In the genomic region with DNA sequence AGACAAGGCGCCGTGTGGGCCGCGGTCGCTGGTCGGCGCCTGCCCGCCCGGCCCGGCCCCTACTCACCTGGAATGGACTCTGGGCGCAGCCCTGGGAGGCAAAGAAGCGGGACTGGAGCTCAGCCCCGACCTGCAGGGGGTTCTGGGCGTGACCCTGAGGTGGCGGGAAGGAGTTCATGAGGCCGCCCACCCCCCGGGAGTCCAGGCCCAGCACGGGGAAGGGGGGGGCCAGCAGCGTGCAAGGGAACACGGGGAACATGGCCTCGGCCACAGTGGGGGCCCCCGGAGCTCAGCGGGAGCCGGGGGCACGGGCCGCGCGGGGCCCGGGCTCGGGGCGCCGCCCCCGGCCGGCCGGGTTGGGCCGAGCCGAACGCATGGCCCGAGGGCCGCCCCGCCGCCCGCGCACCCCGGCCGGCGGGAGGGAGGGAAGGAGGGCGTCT, we compare ENCODE assay signal across 8 mouse cellular contexts. TPM values are rescaled to one million over a fixed set of nuclear protein-coding genes. Genes with fewer than 3 reads are reported as not detected.
DNase-seq lines count a peak whose midpoint lies in the region; ATAC-seq and TF ChIP-seq lines count a peak whose summit lies in the region.

No protein-coding gene starts in this region.

- WGBS in bone marrow, adult 2 months = under 1% methylated on average over 38 of the region's 48 CpGs
- under 1% methylated on average over 47 of the region's 48 CpGs for WGBS in forebrain, embryonic 10.5 days

- DNase-seq in CD4-positive, CD25-positive, alpha-beta regulatory T cell, adult 2 months (ENCODE audit: low read depth, low spot score) = peak; percentile 80
- DNase-seq in forebrain, embryonic 10.5 days (ENCODE audit: extremely low spot score, low spot score) = peak; percentile 81
- peak; percentile 76 for DNase-seq in heart, postnatal 4 days
- DNase-seq in left cerebral cortex, postnatal 36 days (ENCODE audit: low spot score in 2 of 2) = peak; percentile 53 to 68
- DNase-seq in mesoderm, embryonic 11.5 days (ENCODE audit: low read depth, low spot score) = peak; percentile 76
- peak; percentile 62 for DNase-seq in splenic B cell, adult 2 months (ENCODE audit: low read depth, low spot score)

- intact Hi-C loops in left cerebral cortex, postnatal 36 days (cut with DNase I) = loop anchor here (5.0 kb wide), 2 partner anchors 76 to 144 kb away; a partner anchor contains a TSS

- H3K27ac ChIP-seq in bone marrow, adult 2 months (ENCODE audit: control insufficient read depth, insufficient read depth, low read depth, low read length, poor library complexity) = peak overlapping the region; percentile 98
- H3K27ac ChIP-seq in forebrain, embryonic 10.5 days = peak overlapping the region; percentile 100

- TF ChIP-seq POLR2A in bone marrow, adult 2 months (IDR thresholded peaks at IDR 0.05; ENCODE audit: borderline replicate concordance, control insufficient read depth, low read depth, low read length) = no peak

- ATAC-seq in CD4-positive, CD25-positive, alpha-beta regulatory T cell, adult 4 months = no peak

- peaks cover 81% of the 10 kb centered on the region for H3K36me3 ChIP-seq in forebrain, embryonic 10.5 days (replicated peaks)
- peaks cover 8% of the 10 kb centered on the region for H3K36me3 ChIP-seq in splenic B cell, adult 2 months (ENCODE audit: control insufficient read depth, insufficient read depth, low read length, poor library complexity, severe bottlenecking)

- H3K9me3 ChIP-seq in forebrain, embryonic 10.5 days = no peaks in the 10 kb centered on the region

- H3K4me3 ChIP-seq in bone marrow, adult 2 months (replicated peaks; ENCODE audit: control insufficient read depth, low read depth, low read length) = peak overlapping the region; percentile 63
- peak overlapping the region; percentile 92 for H3K4me3 ChIP-seq in forebrain, embryonic 10.5 days

- no peak for TF ChIP-seq CTCF in bone marrow, adult 2 months (IDR thresholded peaks at IDR 0.05; ENCODE audit: control insufficient read depth, insufficient read depth, low read length)

- no peaks in the 10 kb centered on the region for H3K27me3 ChIP-seq in forebrain, embryonic 10.5 days (ENCODE audit: poor library complexity, severe bottlenecking)
- H3K27me3 ChIP-seq in splenic B cell, adult 2 months (ENCODE audit: control insufficient read depth, insufficient read depth, low read length, poor library complexity, severe bottlenecking) = no peaks in the 10 kb centered on the region

- H3K4me1 ChIP-seq in bone marrow, adult 2 months (ENCODE audit: control insufficient read depth, insufficient read depth, low read length) = peaks cover 13% of the 10 kb centered on the region
- peaks cover 56% of the 10 kb centered on the region for H3K4me1 ChIP-seq in forebrain, embryonic 10.5 days

RNA-seq across cellular contexts. Expression of a gene that starts 0.7 kb away (rescaled TPM):
- 10 to 100 TPM; 14.5 to 18.4 TPM for polyA plus RNA-seq in CD4-positive, CD25-positive, alpha-beta regulatory T cell, adult 4 months (2017; shearing (Covaris generic))
- 153 and 314 TPM in 2 replicates for polyA plus RNA-seq in bone marrow, adult 2 months (2011; ENCODE audit: insufficient read depth, insufficient read length, low replicate concordance, missing spikeins)
- 60.2 and 65.7 TPM in 2 replicates for polyA plus RNA-seq in forebrain, embryonic 10.5 days (2016; fragmentation: Nextera tagmentation; extraction: Ambion mirVana)
- 100 to 1,000 TPM; 152 TPM for total RNA-seq in heart, postnatal 4 days (2021)
- total RNA-seq in left cerebral cortex, postnatal 36 days (2021) = 100 to 1,000 TPM; 227 to 234 TPM

RNA-seq across cellular contexts. Expression of a gene that starts 5.2 kb away (rescaled TPM):
- polyA plus RNA-seq in CD4-positive, CD25-positive, alpha-beta regulatory T cell, adult 4 months (2017; shearing (Covaris generic)) = 1 to 10 TPM; 2.6 to 3.3 TPM
- polyA plus RNA-seq in bone marrow, adult 2 months (2011; ENCODE audit: insufficient read depth, insufficient read length, low replicate concordance, missing spikeins) = 5.3 TPM in 1 of 2 replicates, not detected in the other
- polyA plus RNA-seq in forebrain, embryonic 10.5 days (2016; fragmentation: Nextera tagmentation; extraction: Ambion mirVana) = 3.5 and 4.0 TPM in 2 replicates
- total RNA-seq in heart, postnatal 4 days (2021) = 1 to 10 TPM; 1.6 to 2.0 TPM
- 100 to 1,000 TPM; 213 to 222 TPM for total RNA-seq in left cerebral cortex, postnatal 36 days (2021)

RNA-seq across cellular contexts. Expression of a gene that starts 5.3 kb away (rescaled TPM):
- 10 to 100 TPM; 12.5 to 49.1 TPM for polyA plus RNA-seq in CD4-positive, CD25-positive, alpha-beta regulatory T cell, adult 4 months (2017; shearing (Covaris generic))
- 11.2 and 52.5 TPM in 2 replicates for polyA plus RNA-seq in bone marrow, adult 2 months (2011; ENCODE audit: insufficient read depth, insufficient read length, low replicate concordance, missing spikeins)
- polyA plus RNA-seq in forebrain, embryonic 10.5 days (2016; fragmentation: Nextera tagmentation; extraction: Ambion mirVana) = 32.6 and 46.7 TPM in 2 replicates
- 10 to 100 TPM; 10.0 to 18.2 TPM for total RNA-seq in heart, postnatal 4 days (2021)
- 10 to 100 TPM; 36.5 to 50.3 TPM for total RNA-seq in left cerebral cortex, postnatal 36 days (2021)

RNA-seq across cellular contexts. Expression of a gene that starts 9.0 kb away (rescaled TPM):
- 10 to 100 TPM; 49.2 to 70.1 TPM for polyA plus RNA-seq in CD4-positive, CD25-positive, alpha-beta regulatory T cell, adult 4 months (2017; shearing (Covaris generic))
- polyA plus RNA-seq in bone marrow, adult 2 months (2011; ENCODE audit: insufficient read depth, insufficient read length, low replicate concordance, missing spikeins) = 20.4 TPM in 1 of 2 replicates, not detected in the other
- 92.7 and 121 TPM in 2 replicates for polyA plus RNA-seq in forebrain, embryonic 10.5 days (2016; fragmentation: Nextera tagmentation; extraction: Ambion mirVana)
- 10 to 100 TPM; 10.4 to 14.8 TPM for total RNA-seq in heart, postnatal 4 days (2021)
- 10 to 100 TPM; 25.4 to 28.8 TPM for total RNA-seq in left cerebral cortex, postnatal 36 days (2021)

RNA-seq across cellular contexts. Expression of a gene that starts 9.9 kb away (rescaled TPM):
- polyA plus RNA-seq in CD4-positive, CD25-positive, alpha-beta regulatory T cell, adult 4 months (2017; shearing (Covaris generic)) = 1 to 10 TPM; 1.3 to 2.4 TPM
- polyA plus RNA-seq in bone marrow, adult 2 months (2011; ENCODE audit: insufficient read depth, insufficient read length, low replicate concordance, missing spikeins) = not detected in 2 replicates
- polyA plus RNA-seq in forebrain, embryonic 10.5 days (2016; fragmentation: Nextera tagmentation; extraction: Ambion mirVana) = not detected in 2 replicates
- total RNA-seq in heart, postnatal 4 days (2021) = 1 to 10 TPM; 1.2 to 1.9 TPM
- under 1 TPM in 1 of 2 experiments, not detected in 1; 0.99 TPM for total RNA-seq in left cerebral cortex, postnatal 36 days (2021)
